Mouse (Mus musculus): ENCODE data around the gene Gm266.

- TF ChIP-seq CTCF (IDR thresholded peaks at IDR 0.05; ENCODE audit: borderline replicate concordance, insufficient read depth, low read length): no peak
- no peak for TF ChIP-seq POLR2A (IDR thresholded peaks at IDR 0.05; ENCODE audit: low read depth, low read length)
Observed at GRCm38 (mm10) chr12:111507962-111508361, 22.3 kb upstream of the Gm266 start.
